Mouse (Mus musculus) spleen, postnatal 36 days (tissue): ENCODE measurements at regions not wholly inside any gene's neighbourhood (a gene's known extent, or its start where the extent isn't known, plus 50 kb on each side); places are given as distances from the start of the nearest gene placed in this dataset.

Experiments used
- DNase-seq, 2 experiments: peaks; one replicate each; pipeline ENCODE4 v3.0.0; 2022; ENCODE audit warnings: low spot score in 2 of 2, mixed read lengths in 1 of 2

- DNase-seq: no peak
Observed at GRCm38 (mm10) chr4:66478601-66479217, 74.3 kb upstream of the Astn2 start.
